Mouse (Mus musculus): ENCODE data around the gene Scrn3.

Scrn3 gene

GRCm38 (mm10) chr2:73312152-73313116 lies at the start of gene Scrn3, which contains the start of gene Cir1:
TSS of gene Scrn3 (plus strand) at chr2:73312601.
TSS of gene Cir1 (minus strand) at chr2:73312701.
- peak; percentile 94 for DNase-seq (ENCODE audit: low read depth, low spot score)

- DNase-seq (ENCODE audit: low read depth, low spot score), result no peak
Measured at GRCm38 (mm10) chr2:73263172-73263765, 49.1 kb upstream of the Scrn3 start.

- no peak for DNase-seq (ENCODE audit: low read depth, low spot score)
Measured at GRCm38 (mm10) chr2:73263794-73264610, 48.4 kb upstream of the Scrn3 start.

- DNase-seq (ENCODE audit: low read depth, low spot score), result no peak
Measured at GRCm38 (mm10) chr2:73264611-73265195, 47.7 kb upstream of the Scrn3 start.

- no peak for DNase-seq (ENCODE audit: low read depth, low spot score)
Measured at GRCm38 (mm10) chr2:73266011-73266410, 46.4 kb upstream of the Scrn3 start.

GRCm38 (mm10) chr2:73266623-73267022 lies 45.8 kb upstream of the Scrn3 start:
- DNase-seq (ENCODE audit: low read depth, low spot score), result no peak

GRCm38 (mm10) chr2:73267231-73267630 lies 45.2 kb upstream of the Scrn3 start:
- no peak for DNase-seq (ENCODE audit: low read depth, low spot score)

- DNase-seq (ENCODE audit: low read depth, low spot score), result no peak
Measured at GRCm38 (mm10) chr2:73267818-73268217, 44.6 kb upstream of the Scrn3 start.

GRCm38 (mm10) chr2:73268281-73268680 lies 44.1 kb upstream of the Scrn3 start:
- no peak for DNase-seq (ENCODE audit: low read depth, low spot score)

- no peak for DNase-seq (ENCODE audit: low read depth, low spot score)
Measured at GRCm38 (mm10) chr2:73268836-73269395, 43.5 kb upstream of the Scrn3 start.

- no peak for DNase-seq (ENCODE audit: low read depth, low spot score)
Measured at GRCm38 (mm10) chr2:73269666-73270065, 42.7 kb upstream of the Scrn3 start.

- no peak for DNase-seq (ENCODE audit: low read depth, low spot score)
Measured at GRCm38 (mm10) chr2:73270071-73270592, 42.3 kb upstream of the Scrn3 start.

- DNase-seq (ENCODE audit: low read depth, low spot score), result no peak
Measured at GRCm38 (mm10) chr2:73270593-73271458, 41.6 kb upstream of the Scrn3 start.

GRCm38 (mm10) chr2:73271459-73272161 lies 40.8 kb upstream of the Scrn3 start, which contains the start of gene Sp9:
TSS of gene Sp9 (plus strand) at chr2:73271925.
- DNase-seq (ENCODE audit: low read depth, low spot score), result no peak

- DNase-seq (ENCODE audit: low read depth, low spot score), result no peak
Measured at GRCm38 (mm10) chr2:73272351-73273248, 39.8 kb upstream of the Scrn3 start.

- DNase-seq (ENCODE audit: low read depth, low spot score), result no peak
Measured at GRCm38 (mm10) chr2:73273249-73274118, 38.9 kb upstream of the Scrn3 start.

Measured in brain, embryonic 18.5 days (tissue).